Mouse (Mus musculus) B cell, adult (primary cell): ENCODE results near the gene Zmiz1. TPM values are rescaled to one million over a fixed set of nuclear protein-coding genes. Genes with fewer than 3 reads are reported as not detected.

Experiments used
- total RNA-seq: library from RNA; stranded (reverse); gene quantifications from 4 replicates; pipeline ENCODE4 v1.2.4, GENCODE M21; 2023; ENCODE audit not compliant: inconsistent age

Gene Zmiz1
- total RNA-seq: 94.8 to 108 TPM (median 103 TPM) in 4 replicates

GRCm38 (mm10) chr14:25459016-25459393 lies at the start of gene Zmiz1:
Gene Zmiz1 (plus strand): TSS chr14:25459185.

GRCm38 (mm10) chr14:25693888-25694568 lies 235.0 kb downstream of the Zmiz1 start, which contains the start of gene Ppif:
Gene Ppif (plus strand): TSS chr14:25694154.

Other genes starting within 250 kb of the Zmiz1 start
- gene Ppif, start 235.0 kb downstream of the Zmiz1 start, total RNA-seq: 25.4 to 31.2 TPM (median 26.8 TPM) in 4 replicates